Mouse (Mus musculus) kidney, embryonic 16.5 days (tissue): ENCODE results near the gene Selp. TPM values are rescaled to one million over a fixed set of nuclear protein-coding genes. Genes with fewer than 3 reads are reported as not detected.

Experiments
- ATAC-seq: fragments of 200-750 bp; cut with Nextera tagmentation; 2 replicates; pipeline ENCODE4 v1.8.0; 2017; ENCODE audit warnings: moderate TSS enrichment; ENCODE audit not compliant: low FRiP score, low TSS enrichment
- H3K27ac ChIP-seq: fragments of 300-500 bp; sonication (generic); 2 replicates; pipeline ENCODE4 v1.5.1; 2014; ENCODE audit warnings: low read length
- H3K27me3 ChIP-seq: fragments of 300-500 bp; sonication (generic); 2 replicates; pipeline ENCODE4 v1.6.1; 2014; ENCODE audit warnings: low read length, control low read depth, mixed read lengths; ENCODE audit not compliant: insufficient read depth
- H3K36me3 ChIP-seq: fragments of 300-500 bp; sonication (generic); 2 replicates; pipeline ENCODE4 v1.6.1; 2014; ENCODE audit warnings: low read length, control low read depth, mixed read lengths; ENCODE audit not compliant: insufficient read depth
- H3K4me1 ChIP-seq: fragments of 300-500 bp; sonication (generic); 2 replicates; pipeline ENCODE4 v1.6.1; 2014; ENCODE audit warnings: low read length, control low read depth, mixed read lengths; ENCODE audit not compliant: insufficient read depth
- H3K4me2 ChIP-seq: fragments of 300-500 bp; sonication (generic); replicated peaks from 2 replicates; pipeline ENCODE4 v1.6.1; 2014; ENCODE audit warnings: low read depth, low read length
- H3K4me3 ChIP-seq: fragments of 300-500 bp; sonication (generic); 2 replicates; pipeline ENCODE4 v1.5.1; 2014; ENCODE audit warnings: mild to moderate bottlenecking, low read length
- H3K9ac ChIP-seq: fragments of 300-500 bp; sonication (generic); replicated peaks from 2 replicates; pipeline ENCODE4 v1.6.1; 2014; ENCODE audit warnings: low read length
- H3K9me3 ChIP-seq: fragments of 300-500 bp; sonication (generic); 2 replicates; pipeline ENCODE4 v1.6.1; 2016; ENCODE audit warnings: low read length, control low read depth
- WGBS: fragments of 180-500 bp; shearing (Covaris S2); extraction: QIAGEN DNeasy Blood & Tissue Kit; methylation state at CpG from one replicate; pipeline ENCODE4 v1.1.7; 2014; 5-methylcytosine and 5-hydroxymethylcytosine counted together
- polyA plus RNA-seq: library from polyadenylated mRNA; unstranded; fragments of >200 nt; fragmentation: Nextera tagmentation; extraction: Ambion mirVana; gene quantifications from 2 replicates; pipeline ENCODE4 v1.2.1, GENCODE M21; 2015

Selp gene
- polyA plus RNA-seq, 1 experiment from 2014 or later = 0.56 TPM

DNA sequence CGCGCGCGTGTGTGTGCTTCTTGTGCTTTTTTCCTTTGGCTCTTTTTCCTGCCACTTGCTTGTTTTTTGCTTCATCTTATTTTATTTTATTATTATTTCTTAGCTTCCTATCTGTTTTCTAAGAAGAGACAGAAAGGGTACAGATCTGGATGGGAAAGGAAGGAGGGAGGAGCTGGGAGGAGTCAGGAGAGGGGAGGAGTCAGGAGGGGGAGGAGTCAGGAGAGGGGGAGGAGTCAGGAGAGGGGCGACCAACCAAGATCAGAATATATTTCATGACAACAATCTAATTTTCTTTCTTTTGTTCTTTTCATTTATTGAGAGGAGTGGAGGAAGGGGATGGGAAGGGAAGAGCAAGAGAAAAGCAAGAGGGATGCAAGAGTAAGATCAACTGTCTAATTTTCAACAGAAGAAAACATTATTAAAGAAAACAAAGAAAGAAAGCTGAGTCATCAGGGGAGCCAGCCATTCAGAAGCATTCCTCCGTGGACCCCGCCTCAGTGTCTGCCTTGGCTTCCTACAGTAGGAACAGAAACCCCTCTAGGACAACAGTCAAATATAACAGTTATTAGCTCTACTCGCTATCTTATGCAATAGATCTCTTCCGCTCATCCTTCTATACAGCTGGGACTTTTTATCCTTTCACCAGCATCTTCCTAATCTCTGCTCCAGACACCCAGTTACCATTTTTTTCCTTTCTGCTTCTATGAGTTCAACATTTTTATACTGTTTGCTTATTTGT is 4.3 kb upstream of the Selp start:
- H3K36me3 ChIP-seq = no peaks in the 10 kb centered on the region
- ATAC-seq = no peak
- no peaks in the 10 kb centered on the region for H3K9me3 ChIP-seq
- no peak overlapping the region for H3K4me3 ChIP-seq
- H3K27me3 ChIP-seq = no peaks in the 10 kb centered on the region
- no peak overlapping the region for H3K9ac ChIP-seq
- 94% methylated on average over 9 of the region's 9 CpGs for WGBS
- H3K4me2 ChIP-seq = no peak overlapping the region
- H3K4me1 ChIP-seq = no peaks in the 10 kb centered on the region
- H3K27ac ChIP-seq = no peak overlapping the region

DNA sequence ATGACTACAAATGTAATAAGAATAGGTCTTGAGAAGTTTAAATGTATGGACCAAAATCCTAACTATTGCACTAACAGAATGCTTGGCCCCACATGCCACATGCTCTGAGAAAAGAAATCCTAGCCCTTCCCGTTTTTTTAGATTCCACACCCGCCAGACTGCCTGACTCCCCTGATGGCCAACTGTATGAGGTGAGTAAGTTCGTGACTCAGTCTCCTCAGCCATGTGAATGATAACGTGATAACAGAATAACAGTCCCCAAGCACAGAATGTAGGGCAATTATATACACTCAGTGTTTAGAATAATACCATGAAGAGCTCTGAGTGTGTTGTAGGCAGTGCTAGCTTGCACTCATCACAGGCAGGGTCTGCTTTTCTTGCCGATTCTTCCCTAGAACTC is 784 bp upstream of the Selp start:
- 76% methylated on average over 5 of the region's 5 CpGs for WGBS
- no peaks in the 10 kb centered on the region for H3K4me1 ChIP-seq
- no peak for ATAC-seq
- no peak overlapping the region for H3K4me3 ChIP-seq
- H3K36me3 ChIP-seq = no peaks in the 10 kb centered on the region
- H3K4me2 ChIP-seq = no peak overlapping the region
- H3K27ac ChIP-seq = no peak overlapping the region
- H3K27me3 ChIP-seq = no peaks in the 10 kb centered on the region
- H3K9me3 ChIP-seq = no peaks in the 10 kb centered on the region
- no peak overlapping the region for H3K9ac ChIP-seq

DNA sequence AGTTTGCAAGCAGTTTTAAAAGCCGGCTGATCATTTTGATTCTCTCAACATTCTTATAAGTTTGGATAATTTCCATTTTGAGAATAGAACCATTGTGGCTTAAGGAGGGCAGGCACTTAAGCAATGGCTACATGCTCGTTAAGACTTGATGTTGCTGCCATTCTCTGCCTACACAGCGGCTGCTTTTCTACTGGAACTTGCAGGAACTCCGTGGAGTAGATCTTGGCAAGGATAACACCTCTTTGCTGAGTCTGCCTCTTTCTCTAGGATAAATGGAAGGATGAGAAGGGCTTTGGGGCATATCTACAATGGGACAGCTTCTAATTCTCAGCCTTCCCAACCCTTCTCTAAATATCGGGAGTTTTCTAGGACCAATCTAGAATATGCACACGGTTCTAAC is 583 bp downstream of the Selp start:
- no peak overlapping the region for H3K9ac ChIP-seq
- H3K36me3 ChIP-seq = no peaks in the 10 kb centered on the region
- H3K27me3 ChIP-seq = no peaks in the 10 kb centered on the region
- H3K4me3 ChIP-seq = no peak overlapping the region
- H3K4me2 ChIP-seq = no peak overlapping the region
- H3K27ac ChIP-seq = no peak overlapping the region
- no peaks in the 10 kb centered on the region for H3K4me1 ChIP-seq
- 86% methylated on average over 6 of the region's 6 CpGs for WGBS
- no peak for ATAC-seq
- no peaks in the 10 kb centered on the region for H3K9me3 ChIP-seq

DNA sequence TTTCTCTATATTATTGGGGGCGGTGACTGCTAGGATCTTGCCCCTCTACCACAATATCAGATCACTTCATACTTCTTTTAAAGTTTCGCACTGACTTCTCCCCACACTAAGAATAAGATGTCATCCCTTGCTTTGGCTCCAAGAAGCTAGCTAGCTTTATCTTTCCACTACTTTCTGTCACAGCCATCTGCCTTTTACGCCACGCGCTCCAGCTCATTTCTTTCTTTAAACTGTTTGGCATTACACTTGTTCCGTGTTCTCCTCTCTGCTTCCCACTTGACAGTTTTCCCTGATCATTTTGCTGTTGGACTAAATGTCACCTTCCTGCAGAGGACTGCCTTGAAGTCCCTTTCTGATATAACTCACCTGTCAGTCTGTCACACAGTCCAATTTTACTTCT is 2.8 kb downstream of the Selp start:
- Histone ChIP-seq H3K4me2 (no peak overlapping the region), H3K27me3 (no peaks in the 10 kb centered on the region), H3K9ac (no peak overlapping the region), H3K36me3 (no peaks in the 10 kb centered on the region), H3K4me1 (no peaks in the 10 kb centered on the region), H3K4me3 (no peak overlapping the region), H3K9me3 (no peaks in the 10 kb centered on the region), H3K27ac (no peak overlapping the region)
- WGBS = 83% methylated on average over 6 of the region's 6 CpGs
- no peak for ATAC-seq

DNA sequence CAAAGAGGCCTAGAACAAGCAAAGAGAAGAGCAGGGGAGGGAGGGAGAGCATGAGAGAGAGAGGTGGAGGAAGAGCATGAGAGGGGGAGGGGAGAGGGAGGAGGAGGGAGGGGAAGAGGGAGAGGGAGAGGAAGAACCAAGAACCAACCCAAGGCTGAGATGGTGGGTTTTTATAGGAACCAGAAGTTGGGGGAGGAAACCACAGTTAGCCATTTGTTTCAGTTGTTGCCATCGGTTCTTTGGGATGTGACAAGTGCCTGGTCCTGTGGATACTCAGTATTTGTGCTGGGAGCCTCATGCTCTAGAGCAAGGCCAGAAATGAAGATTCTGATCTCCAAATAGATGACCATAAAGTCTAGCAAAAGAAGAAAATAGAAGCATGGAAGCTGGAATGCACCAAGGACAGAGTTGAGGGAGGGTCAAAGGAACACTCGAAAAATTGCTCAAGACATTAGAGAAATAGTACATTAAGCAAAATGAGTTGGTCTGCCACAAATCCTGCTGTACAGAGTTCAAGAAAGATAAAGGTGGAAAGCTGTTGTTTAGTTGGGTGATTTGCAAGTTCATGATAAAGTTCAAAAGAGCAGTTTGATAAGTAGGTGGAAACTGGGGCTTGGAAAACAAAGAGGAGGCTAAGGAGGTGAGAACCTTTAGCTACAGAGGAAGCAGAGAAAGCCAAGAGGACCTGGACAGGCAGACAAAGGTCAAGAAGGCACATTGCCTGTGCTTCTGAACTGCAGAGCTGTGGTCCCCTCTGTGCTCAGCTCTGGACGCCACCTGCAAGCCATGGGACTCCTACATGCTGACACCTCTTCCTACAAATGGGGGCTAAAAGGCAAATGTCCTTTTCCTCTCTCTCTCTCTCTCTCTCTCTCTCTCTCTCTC is 5.1 kb downstream of the Selp start:
- ATAC-seq = no peak
- Histone ChIP-seq H3K9ac (no peak overlapping the region), H3K9me3 (no peaks in the 10 kb centered on the region), H3K36me3 (no peaks in the 10 kb centered on the region), H3K4me1 (no peaks in the 10 kb centered on the region), H3K4me2 (no peak overlapping the region), H3K4me3 (no peak overlapping the region), H3K27me3 (no peaks in the 10 kb centered on the region), H3K27ac (no peak overlapping the region)
- 68% methylated on average over 3 of the region's 3 CpGs for WGBS

DNA sequence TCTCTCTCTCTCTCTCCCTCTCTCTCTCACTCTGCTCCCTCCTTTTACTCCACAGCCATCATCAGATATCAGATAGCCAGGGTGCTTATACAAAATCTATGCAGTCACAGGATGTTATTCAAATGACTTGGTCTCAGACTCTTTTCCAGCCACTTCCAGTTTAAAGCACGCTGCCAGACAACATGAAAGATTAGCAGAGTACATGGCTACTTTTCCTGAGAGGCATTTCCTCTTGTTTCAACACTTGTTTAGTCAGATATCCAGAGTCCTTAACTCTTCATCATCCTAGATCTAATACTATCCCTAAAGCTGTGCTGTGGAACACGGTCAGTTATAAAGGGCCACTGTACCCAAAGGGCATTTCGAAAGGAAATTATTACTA is 5.7 kb downstream of the Selp start:
- ATAC-seq = no peak
- 81% methylated on average over 3 of the region's 3 CpGs for WGBS

DNA sequence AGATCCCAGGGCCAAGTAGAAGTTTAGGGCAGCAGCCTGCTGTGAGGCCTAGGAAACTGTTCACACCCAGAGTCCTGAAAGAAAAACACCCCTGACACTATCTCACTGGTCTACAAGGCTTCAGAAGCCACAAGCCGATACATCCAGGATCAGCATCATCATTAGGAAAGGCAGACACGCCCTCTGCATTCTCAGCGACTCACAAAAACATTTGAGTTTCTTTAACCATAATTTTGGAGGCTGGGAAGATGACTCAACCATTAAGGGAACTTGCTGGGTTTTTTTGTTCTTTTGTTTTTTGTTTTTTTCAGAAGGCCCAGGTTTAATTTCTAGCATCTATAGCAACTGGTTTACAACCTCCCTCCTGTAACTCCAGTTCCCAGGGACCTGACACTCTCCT is 8.8 kb downstream of the Selp start:
- H3K36me3 ChIP-seq = no peaks in the 10 kb centered on the region
- H3K4me1 ChIP-seq = no peaks in the 10 kb centered on the region
- no peak overlapping the region for H3K4me3 ChIP-seq
- 38% methylated on average over 3 of the region's 3 CpGs for WGBS
- H3K9ac ChIP-seq = no peak overlapping the region
- H3K9me3 ChIP-seq = no peaks in the 10 kb centered on the region; the same call in 1 of the 2 replicates
- no peaks in the 10 kb centered on the region for H3K27me3 ChIP-seq
- H3K27ac ChIP-seq = no peak overlapping the region
- no peak overlapping the region for H3K4me2 ChIP-seq
- no peak for ATAC-seq

More for the DNA sequence above, 5.7 kb downstream of the Selp start:
- Histone ChIP-seq H3K27me3 (no peaks in the 10 kb centered on the region), H3K9me3 (no peaks in the 10 kb centered on the region), H3K4me2 (no peak overlapping the region), H3K36me3 (no peaks in the 10 kb centered on the region), H3K4me3 (no peak overlapping the region), H3K9ac (no peak overlapping the region), H3K4me1 (no peaks in the 10 kb centered on the region), H3K27ac (no peak overlapping the region)

DNA sequence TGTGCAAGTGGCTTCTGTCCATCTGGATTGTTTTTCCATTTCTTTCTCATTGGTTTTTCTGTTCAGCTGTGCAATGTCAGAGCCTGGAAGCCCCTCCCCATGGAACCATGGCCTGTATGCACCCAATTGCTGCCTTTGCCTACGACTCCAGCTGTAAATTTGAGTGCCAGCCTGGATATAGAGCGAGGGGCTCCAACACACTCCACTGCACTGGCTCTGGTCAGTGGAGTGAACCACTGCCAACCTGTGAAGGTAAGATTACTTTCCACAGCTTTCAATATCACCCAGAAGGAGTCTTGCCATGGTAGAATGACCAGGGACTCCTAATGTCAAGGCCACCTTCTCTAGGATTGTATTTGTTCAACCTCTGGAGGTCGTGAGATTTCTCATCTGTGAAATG is 14.9 kb downstream of the Selp start:
- peak; percentile 89 for ATAC-seq
- Histone ChIP-seq H3K4me1 (no peaks in the 10 kb centered on the region), H3K9ac (no peak overlapping the region), H3K9me3 (no peaks in the 10 kb centered on the region; the same call in 1 of the 2 replicates), H3K4me3 (no peak overlapping the region), H3K27ac (no peak overlapping the region), H3K4me2 (no peak overlapping the region), H3K36me3 (no peaks in the 10 kb centered on the region), H3K27me3 (no peaks in the 10 kb centered on the region)
- WGBS = 33% methylated on average over 3 of the region's 3 CpGs

DNA sequence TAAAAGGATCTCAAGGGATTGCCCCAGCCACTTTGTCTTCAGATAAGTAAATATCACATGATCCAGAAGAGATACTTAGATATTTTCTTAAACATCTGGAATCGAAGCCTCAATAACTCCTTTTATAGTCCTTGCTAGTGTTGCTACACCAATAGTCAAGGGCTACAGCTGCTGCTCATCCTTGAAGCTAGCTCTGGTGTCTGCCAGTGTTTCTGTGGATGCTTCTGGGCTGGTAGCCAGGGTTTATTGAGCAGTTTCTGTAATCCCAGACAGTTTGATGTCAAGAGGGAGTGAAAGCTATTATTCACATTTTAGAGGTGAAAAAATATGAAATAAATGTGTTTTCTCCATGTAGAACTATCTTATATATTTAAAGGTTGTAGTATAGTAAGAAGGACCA is 17.5 kb downstream of the Selp start:
- ATAC-seq = no peak
- Histone ChIP-seq H3K9me3 (no peaks in the 10 kb centered on the region; the same call in 1 of the 2 replicates), H3K4me3 (no peak overlapping the region), H3K4me2 (no peak overlapping the region), H3K36me3 (no peaks in the 10 kb centered on the region), H3K27ac (no peak overlapping the region), H3K27me3 (no peaks in the 10 kb centered on the region), H3K4me1 (0 out of 2 replicates have a peak, but pooled peaks cover 2% of the 10 kb centered on the region), H3K9ac (no peak overlapping the region)
- 74% methylated on average over 1 of the region's 1 CpGs for WGBS

DNA sequence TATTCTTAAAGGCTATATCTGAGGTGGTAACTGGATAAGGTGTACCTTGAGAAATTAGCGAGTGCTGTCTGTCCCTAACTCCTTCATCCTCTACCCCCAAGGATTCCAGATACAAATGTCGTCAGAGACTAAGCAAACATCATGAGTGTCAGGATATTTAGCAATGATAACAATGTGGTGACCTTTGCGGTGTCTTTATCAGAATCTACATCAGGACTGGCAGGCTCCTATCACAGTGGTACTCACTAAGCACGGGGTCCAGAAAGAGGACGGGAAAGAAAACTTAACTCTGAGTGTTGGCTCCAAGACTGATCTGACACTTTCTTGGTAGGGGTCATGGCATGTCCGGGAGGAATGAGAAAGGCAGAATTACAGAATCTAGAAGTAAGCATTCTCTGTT is 19.0 kb downstream of the Selp start:
- Histone ChIP-seq H3K27me3 (no peaks in the 10 kb centered on the region), H3K4me2 (no peak overlapping the region), H3K9ac (no peak overlapping the region), H3K9me3 (no peaks in the 10 kb centered on the region), H3K36me3 (no peaks in the 10 kb centered on the region), H3K4me1 (0 out of 2 replicates have a peak, but pooled peaks cover 2% of the 10 kb centered on the region), H3K4me3 (no peak overlapping the region), H3K27ac (no peak overlapping the region)
- WGBS = 67% methylated on average over 6 of the region's 6 CpGs
- ATAC-seq = no peak
